In genomic region chrX:71670254-71670653, GRCm38 (mm10) we compare ENCODE assay signal across 22 mouse cellular contexts. TPM values are rescaled to one million over a fixed set of nuclear protein-coding genes. Genes with fewer than 3 reads are reported as not detected.
A peak's percentile ranks its signal among the peaks of the same experiment; 100 is the strongest.
DNase-seq lines count a peak whose midpoint lies in the region; TF ChIP-seq lines count a peak whose summit lies in the region.
"Had no signal": no experiment of that assay in that cellular context is flagged by ENCODE, and none has a peak within 500 bp of the region (broad histone marks: within the 10 kb centered on the region; RNA-seq: fewer than 3 reads in every experiment).

No protein-coding gene starts in this region.

- no peak for TF ChIP-seq CTCF in left cerebral cortex, adult 2 months (IDR thresholded peaks at IDR 0.05)

- intact Hi-C loops in left cerebral cortex, adult 2 months (cut with DNase I): no loop called here

- H3K4me3 ChIP-seq in left cerebral cortex, adult 2 months: no peak overlapping the region

- DNase-seq in ES-CJ7 (ENCODE audit: low read depth, low spot score): peak; percentile 60
- DNase-seq in R1 (ENCODE audit: low read depth, low spot score): peak; percentile 63
- DNase-seq in ZHBTc4 (ENCODE audit: low read depth, low spot score): peak; percentile 60
- DNase-seq in left cerebral cortex, adult 2 months (ENCODE audit: extremely low spot score in 1 of 2, low spot score in 2 of 2): no peak
- no peak for DNase-seq in lung, postnatal 4 days
- no peak for DNase-seq in kidney, adult 18-20 months
- DNase-seq: adrenal gland, adult 2 months; adrenal gland, adult 8-10 months; adrenal gland, postnatal 10 days; adrenal gland, postnatal 14 days; adrenal gland, postnatal 25 days; adrenal gland, postnatal 36 days; B cell, adult 2 months; cerebellum, adult 11 months; cerebellum, adult 11-12 months; cerebellum, adult 18-20 months; cerebellum, adult 2 months; cerebellum, adult 8-10 months; cerebellum, adult 9-10 months had no signal

- H3K27ac ChIP-seq in left cerebral cortex, adult 2 months: no peak overlapping the region

RNA-seq across cellular contexts. Expression of gene Gpr50, which starts 6.8 kb away (rescaled TPM):
- total RNA-seq in left cerebral cortex, adult 2 months (2021): under 1 TPM; 0.34 to 0.37 TPM
- total RNA-seq: adrenal gland, adult 18-20 months; adrenal gland, adult 2 months; adrenal gland, adult 8-10 months; adrenal gland, postnatal 14 days; adrenal gland, postnatal 25 days; adrenal gland, postnatal 36 days; CH12.LX; MEL had no signal

Comparison
In these comparisons a context has a peak if more than half of its experiments do, and no peak if none do; other contexts are left out.
1. DNase-seq: peak in ES-CJ7 (single experiment), R1 (single experiment) and ZHBTc4 (single experiment); none in left cerebral cortex, adult 2 months (0 of 2), lung, postnatal 4 days (0 of 2) and kidney, adult 18-20 months (single experiment).